Mouse (Mus musculus) layer of hippocampus, postnatal 36 days (tissue): ENCODE results near the gene Elmsan1. TPM values are rescaled to one million over a fixed set of nuclear protein-coding genes. Genes with fewer than 3 reads are reported as not detected.

ENCODE experiments used
- total RNA-seq, 2 experiments: library from RNA; stranded (reverse); gene quantifications; 2 replicates each; pipeline ENCODE4 v1.2.3; 2021

The Elmsan1 gene
- total RNA-seq, 2 experiments from 2014 or later: 21.0 to 24.1 TPM

Other genes starting within 250 kb of the Elmsan1 start
- gene Heatr4, start 234.0 kb downstream of the Elmsan1 start, total RNA-seq: not detected
- 10 to 100 TPM; 14.9 to 16.4 TPM for gene Acot2, start 231.0 kb downstream of the Elmsan1 start, total RNA-seq
- gene Acot1, start 209.4 kb downstream of the Elmsan1 start, total RNA-seq: 10 to 100 TPM; 23.1 to 25.4 TPM
- 1 to 10 TPM; 1.8 to 2.4 TPM for gene Acot4, start 180.5 kb downstream of the Elmsan1 start, total RNA-seq
- gene Gm49366, start 179.9 kb downstream of the Elmsan1 start, total RNA-seq: 1 to 10 TPM in 1 of 2 experiments, not detected in 1; 1.3 TPM
- 1 to 10 TPM; 2.1 TPM for gene Acot3, start 166.7 kb downstream of the Elmsan1 start, total RNA-seq
- gene Acot5, start 149.6 kb downstream of the Elmsan1 start, total RNA-seq: 1 to 10 TPM; 7.9 to 9.1 TPM
- 1 to 10 TPM; 4.6 to 5.0 TPM for gene Acot6, start 118.2 kb downstream of the Elmsan1 start, total RNA-seq
- 100 to 1,000 TPM; 104 to 112 TPM for gene Dnal1, start 104.5 kb downstream of the Elmsan1 start, total RNA-seq
- gene Pnma1, start 70.4 kb downstream of the Elmsan1 start, total RNA-seq: 1 to 10 TPM; 2.3 to 2.8 TPM
- 10 to 100 TPM; 38.2 to 40.3 TPM for gene Ptgr2, start 66.4 kb upstream of the Elmsan1 start, total RNA-seq
- gene Zfp410, start 98.0 kb upstream of the Elmsan1 start, total RNA-seq: 10 to 100 TPM; 38.5 to 42.4 TPM
- gene Coq6, start 142.8 kb upstream of the Elmsan1 start, total RNA-seq: 10 to 100 TPM; 24.6 to 25.3 TPM
- 10 to 100 TPM; 11.1 to 12.1 TPM for gene Fam161b, start 143.0 kb upstream of the Elmsan1 start, total RNA-seq
- 10 to 100 TPM; 22.9 to 25.2 TPM for gene Entpd5, start 190.1 kb upstream of the Elmsan1 start, total RNA-seq
- 10 to 100 TPM; 12.4 to 12.5 TPM for gene Bbof1, start 190.2 kb upstream of the Elmsan1 start, total RNA-seq
- gene Rnf113a2, start 198.3 kb upstream of the Elmsan1 start, total RNA-seq: 10 to 100 TPM; 13.9 to 14.9 TPM
- 10 to 100 TPM; 45.7 to 45.8 TPM for gene Aldh6a1, start 232.1 kb upstream of the Elmsan1 start, total RNA-seq
- 10 to 100 TPM; 22.6 to 24.1 TPM for gene Lin52, start 232.5 kb upstream of the Elmsan1 start, total RNA-seq